Mouse (Mus musculus): Measurements from ENCODE around the gene Rhbdf2.

Rhbdf2 gene

DNA sequence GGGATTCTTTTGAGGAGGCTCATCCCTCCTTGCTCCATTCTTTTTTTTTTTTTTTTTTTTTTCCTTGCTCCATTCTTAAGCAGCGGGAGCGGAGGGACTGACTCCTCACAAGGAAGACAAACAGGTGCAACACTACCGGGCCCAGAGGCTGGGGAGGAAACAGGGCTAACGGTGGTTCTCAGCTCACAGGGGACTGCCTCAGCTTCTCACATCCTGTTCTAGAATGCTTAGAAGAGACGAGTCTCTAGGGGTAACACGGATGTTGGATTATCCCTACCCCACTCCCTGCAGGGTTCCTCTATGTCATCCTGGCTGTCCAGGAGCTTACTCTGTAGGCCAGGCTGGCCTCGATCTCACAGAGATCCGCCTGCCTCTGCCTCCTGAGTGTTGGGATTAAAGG, 37.2 kb downstream of the Rhbdf2 start:
- in situ Hi-C loops (cut with MboI, MseI) = no loop called here

DNA sequence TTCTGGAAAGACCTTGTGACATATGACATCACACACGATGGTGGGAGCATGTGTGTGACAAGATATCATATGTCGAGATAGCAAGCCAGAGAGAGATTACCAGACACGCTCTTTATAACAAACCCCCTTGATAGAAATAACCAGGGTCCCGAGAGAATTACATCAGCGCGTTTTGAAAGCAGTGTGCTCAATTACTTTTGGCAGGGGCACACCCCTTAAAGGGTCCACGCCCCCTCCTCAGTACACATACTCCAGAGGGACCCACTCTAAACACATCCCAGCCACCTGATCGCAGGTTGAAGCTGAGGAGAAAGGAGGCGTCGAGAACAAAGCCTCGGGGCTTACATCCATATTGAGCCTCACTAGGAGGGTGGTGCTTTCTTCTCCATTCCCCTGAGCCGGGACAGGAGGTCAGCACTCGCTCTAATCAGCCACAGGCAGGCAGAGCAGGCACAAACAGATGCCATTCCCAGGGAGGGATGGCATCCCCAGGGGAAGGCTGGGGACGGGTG, 37.7 kb downstream of the Rhbdf2 start:
- in situ Hi-C loops (cut with MboI, MseI) = no loop called here

DNA sequence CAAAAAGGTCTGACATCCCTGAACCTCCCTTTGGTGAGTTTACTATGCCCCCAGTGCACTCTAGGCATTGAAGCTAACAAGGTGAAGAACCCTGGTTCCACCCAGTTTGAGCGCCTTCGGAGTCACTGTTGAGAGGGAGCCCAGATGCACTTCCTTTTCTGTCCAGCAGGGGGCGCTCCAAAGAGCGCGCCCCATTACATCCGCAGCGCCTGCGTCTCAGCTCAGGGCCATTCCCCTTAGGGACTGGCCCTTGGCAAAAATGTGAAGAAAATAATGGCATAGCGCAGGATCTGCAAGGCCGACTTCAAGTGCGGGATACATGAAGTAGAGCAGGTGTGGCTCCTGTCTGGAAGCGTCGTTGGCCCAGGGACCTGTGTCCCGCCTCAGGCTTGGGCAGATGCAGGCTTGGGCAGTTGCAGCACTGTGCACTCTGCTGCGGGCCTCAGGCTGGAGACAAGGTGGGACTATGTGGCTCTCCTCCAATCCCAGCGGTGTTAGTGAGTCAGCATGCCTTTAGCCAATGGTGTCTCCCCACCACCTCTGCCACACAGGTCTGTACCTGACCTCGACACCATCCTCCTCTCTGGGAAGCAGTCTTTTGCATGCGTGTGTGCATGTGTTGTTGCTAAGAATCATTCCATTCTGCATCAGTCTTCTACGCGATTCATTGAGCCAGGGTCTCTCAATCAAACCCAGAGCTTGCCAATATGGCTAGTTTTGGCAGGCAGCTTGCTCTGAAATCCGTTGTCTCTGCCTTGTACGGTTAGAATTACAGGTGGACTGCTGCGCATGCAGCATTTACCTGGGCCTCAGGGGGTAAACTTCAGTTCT, 39.8 kb downstream of the Rhbdf2 start:
- in situ Hi-C loops (cut with MboI, MseI) = no loop called here

DNA sequence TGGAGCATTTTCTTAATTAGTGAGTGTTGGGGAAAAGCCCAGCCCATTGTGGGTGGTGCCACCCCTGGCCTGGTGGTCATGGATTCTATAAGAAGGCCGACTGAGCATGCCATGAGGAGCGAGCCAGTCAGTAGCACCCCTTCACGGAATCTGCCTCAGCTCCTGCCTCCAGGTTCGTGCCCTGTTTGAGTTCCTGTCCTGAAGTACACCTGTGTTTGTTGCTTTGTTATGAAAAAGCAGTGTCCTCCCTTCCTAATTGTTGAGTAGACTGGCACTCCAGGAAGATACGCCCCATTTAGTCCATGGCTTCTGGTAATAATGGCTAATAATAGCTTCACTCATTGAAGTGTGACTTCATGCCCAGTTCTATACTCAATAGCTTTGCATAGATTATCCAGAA, 40.5 kb downstream of the Rhbdf2 start, which contains the start of gene Aanat:
Aanat (plus strand) TSS at position 123 of the 400 bp plus-strand sequence.
- in situ Hi-C loops (cut with MboI, MseI) = no loop called here

DNA sequence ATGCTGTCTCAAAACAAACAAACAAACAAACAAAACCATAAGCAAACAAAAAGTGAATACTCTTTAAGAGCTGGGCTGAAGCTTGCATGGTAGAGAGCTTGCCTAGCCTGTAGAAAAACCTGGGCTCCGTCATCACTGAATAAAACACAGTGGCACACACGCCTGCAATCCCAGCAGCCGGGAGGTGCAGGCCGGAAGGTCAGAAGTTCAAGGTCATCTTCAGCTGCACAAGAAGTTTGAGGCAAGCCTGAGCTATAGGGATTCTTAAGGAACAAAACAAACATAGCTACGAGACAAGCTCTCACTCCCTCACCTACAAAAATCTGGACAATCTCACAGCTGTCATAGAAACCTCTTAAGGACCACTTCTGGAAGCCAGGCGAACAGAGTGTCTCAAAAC, 41.1 kb downstream of the Rhbdf2 start:
- in situ Hi-C loops (cut with MboI, MseI) = no loop called here

DNA sequence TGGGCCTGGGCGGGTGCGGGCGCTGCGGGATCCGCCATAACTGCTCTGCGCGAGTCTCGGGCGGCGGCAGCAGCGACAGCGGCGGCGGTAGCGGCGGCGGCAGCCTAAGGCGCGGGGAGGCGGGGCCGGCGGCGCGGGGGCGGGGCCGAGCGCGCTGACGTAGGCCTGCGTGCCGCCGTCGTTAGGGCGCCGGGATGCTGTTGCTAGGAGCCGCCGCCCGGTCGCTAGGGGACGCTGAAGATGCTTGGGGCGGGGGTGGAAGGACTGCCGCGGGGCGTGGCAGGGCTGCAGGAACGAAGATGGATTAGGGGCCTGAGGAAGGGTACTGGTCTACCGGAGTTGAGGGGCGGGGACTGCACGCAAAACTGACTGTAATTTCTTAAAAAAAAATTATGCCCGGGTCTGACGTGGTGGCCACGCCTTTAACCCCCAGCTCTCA, 45.4 kb downstream of the Rhbdf2 start, which contains the start of gene Ube2o:
Ube2o (minus strand) TSS at position 72 of the 439 bp plus-strand sequence.
- in situ Hi-C loops (cut with MboI, MseI) = no loop called here

DNA sequence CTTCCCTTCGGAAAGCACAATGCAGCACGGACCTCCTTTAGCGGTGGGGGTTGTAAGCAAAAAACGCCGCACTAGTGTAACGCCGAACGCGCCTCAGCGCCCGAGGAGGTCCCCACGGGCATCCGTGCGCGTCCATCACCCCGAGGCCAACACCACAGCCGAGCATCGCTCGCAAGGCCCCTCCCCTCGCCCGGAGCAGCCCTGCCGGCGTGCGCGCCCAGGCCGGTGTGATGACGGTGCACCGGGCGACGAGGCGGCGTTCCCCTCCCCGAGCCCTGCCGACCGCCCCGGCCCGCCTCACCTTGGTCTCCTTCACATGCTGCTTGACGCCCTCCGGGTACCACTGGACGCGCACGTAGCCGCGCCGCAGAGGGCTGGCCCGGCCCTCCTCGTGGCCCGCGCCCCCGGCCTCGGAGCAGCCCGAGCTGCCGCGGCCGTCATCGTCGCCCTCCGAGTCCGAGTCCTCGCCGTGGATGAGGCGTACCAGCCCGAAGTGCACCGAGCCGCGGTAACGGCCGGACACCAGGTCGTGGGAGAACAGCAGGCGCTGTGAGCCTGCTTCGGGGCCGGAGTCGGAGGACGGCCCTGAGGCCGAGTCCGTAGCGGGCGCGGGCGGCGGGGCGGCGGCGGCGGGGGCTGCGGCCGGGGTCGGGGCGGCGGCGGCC, 46.0 kb downstream of the Rhbdf2 start:
- in situ Hi-C loops (cut with MboI, MseI) = no loop called here

DNA sequence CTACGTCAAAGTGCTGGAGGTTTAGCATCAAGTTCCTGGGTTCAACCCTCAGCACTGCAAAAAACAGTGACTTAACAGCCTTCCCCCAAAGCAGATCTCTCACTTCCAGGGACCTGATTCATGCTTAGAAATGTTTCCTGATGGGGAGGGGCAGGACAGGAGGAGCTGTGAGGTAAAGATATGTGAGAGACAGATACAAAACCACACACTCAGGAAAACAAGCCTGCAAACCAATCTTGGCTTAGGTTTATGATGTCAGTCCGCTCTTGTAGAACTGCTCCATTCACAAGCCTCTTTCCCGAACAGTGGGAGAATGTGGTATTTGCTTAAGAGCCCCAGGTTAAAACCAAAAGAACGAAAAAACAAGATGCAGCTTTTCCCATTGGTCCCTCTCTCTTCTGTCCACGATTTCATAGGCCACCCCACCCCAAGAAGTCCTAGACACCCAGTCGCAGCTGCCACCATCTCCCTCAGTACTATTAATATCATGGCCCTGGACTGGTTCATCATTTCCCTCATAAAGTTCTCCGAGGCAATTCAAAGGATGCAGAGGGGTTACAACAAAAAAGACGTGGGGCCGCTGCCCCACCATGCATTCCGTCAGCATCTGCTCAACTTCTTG, 46.7 kb downstream of the Rhbdf2 start:
- in situ Hi-C loops (cut with MboI, MseI) = no loop called here

DNA sequence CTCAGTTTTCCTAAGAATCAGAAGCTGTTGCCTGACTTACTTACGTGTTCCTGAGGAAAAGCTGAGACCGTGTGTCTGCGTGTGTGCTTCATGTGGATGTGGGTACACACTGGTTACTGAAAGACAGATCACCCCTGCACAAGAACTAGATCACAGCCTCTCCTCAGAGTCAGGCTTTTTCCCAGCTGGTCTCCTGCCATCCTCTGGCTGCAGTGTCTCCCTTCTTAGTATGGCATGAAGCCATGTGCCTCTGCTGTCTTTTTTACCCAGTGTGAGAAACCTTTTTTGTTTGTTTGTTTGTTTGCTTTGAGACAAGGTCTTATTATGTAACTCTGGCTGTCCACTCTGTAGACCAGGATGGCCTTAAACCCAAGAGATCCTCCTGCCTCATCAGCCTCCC, 47.5 kb downstream of the Rhbdf2 start:
- in situ Hi-C loops (cut with MboI, MseI) = no loop called here

DNA sequence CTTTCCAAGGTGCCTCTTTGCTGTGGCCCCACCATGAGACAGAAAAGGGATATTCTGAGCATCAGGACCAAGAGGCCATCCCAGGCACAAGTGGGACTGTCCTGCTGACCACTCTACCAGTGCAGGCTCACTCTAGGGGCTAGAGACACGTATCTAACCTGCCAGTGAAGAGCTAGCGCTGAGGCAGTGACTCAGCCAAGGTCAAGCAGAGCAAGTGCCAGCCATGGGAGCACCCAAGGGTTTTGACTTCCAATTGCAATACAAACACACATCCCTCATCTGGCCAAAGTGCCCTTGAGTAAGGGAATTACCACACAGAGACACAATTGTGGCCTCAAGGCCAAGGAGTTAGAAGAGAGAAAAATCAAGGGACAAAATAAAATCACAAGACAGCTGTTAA, 51.4 kb downstream of the Rhbdf2 start:
- in situ Hi-C loops (cut with MboI, MseI) = no loop called here

DNA sequence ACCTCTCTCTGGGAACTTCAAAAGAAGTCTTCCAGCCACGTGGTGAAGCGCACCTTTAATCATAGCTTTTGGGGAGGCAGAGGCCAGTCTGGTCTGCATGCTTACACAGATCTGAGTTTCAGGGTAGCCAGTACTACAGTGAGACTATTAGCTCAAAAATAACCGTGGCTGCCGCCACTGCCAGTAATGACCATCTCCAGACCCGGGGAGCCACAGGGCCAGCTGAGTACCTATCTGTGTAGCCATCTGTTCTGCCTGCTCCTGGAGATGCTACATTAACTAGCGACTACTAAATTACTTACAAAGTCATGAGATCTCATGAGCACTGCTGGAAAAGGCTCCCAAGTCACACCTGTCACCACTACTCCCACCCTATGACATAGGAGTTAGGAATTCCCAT, 51.8 kb downstream of the Rhbdf2 start:
- in situ Hi-C loops (cut with MboI, MseI) = no loop called here

DNA sequence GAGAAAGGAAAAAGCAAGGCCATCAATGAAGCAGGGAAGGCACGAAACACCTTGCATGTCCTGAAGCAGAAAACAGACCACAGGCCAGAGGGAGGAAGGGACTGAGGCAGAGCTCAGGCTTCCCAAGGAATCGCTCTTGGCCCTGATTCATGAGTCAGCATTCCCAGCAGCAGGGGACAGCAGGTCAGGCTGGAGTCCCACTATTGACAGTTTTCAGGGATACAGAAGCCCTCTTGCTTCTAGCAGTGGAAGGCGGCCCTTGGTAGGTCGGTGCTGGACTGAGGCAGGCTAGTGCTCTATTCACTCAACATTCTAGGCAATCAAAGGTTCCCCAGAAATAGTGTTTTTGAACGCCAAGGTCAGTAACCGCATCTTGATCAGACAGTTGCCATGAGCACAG, 52.3 kb downstream of the Rhbdf2 start:
- in situ Hi-C loops (cut with MboI, MseI) = no loop called here

DNA sequence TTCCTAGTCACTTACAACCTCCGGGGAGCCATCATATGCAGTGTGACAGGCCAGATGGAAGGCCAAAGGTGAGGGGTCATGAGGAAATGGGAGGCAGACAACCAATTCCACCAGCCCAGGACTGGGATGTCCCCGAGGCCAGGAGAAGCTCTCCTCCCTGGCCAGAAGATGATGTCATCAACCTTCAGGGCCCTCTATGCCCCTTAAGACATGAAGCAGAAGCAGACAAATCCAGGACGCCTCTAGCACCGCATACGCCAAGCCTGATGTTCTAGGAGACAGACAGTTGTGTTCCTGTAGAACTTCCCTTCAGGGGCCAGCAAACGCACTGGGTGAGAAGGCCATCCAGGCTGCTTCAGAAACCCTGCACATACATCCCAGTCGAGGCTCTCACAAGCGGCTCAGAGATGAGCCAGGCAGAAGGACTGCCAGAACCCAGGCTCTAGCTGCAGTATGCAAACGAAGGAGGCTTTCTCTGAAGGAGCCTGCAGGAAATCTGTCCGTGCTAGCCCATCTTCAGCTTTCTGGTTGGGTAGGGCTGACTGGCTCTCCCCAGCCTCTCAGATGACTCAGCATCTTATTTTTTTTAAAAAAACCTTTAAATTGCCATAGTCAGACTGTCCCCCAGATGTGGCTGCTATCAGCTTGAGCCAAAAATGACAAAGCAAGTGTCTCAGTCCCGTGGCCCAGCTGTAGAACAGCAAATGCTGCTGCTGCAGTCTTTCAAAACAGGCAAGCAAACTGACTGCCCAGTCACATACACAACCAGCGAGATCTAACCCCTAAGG, 53.9 kb downstream of the Rhbdf2 start:
- in situ Hi-C loops (cut with MboI, MseI) = no loop called here

DNA sequence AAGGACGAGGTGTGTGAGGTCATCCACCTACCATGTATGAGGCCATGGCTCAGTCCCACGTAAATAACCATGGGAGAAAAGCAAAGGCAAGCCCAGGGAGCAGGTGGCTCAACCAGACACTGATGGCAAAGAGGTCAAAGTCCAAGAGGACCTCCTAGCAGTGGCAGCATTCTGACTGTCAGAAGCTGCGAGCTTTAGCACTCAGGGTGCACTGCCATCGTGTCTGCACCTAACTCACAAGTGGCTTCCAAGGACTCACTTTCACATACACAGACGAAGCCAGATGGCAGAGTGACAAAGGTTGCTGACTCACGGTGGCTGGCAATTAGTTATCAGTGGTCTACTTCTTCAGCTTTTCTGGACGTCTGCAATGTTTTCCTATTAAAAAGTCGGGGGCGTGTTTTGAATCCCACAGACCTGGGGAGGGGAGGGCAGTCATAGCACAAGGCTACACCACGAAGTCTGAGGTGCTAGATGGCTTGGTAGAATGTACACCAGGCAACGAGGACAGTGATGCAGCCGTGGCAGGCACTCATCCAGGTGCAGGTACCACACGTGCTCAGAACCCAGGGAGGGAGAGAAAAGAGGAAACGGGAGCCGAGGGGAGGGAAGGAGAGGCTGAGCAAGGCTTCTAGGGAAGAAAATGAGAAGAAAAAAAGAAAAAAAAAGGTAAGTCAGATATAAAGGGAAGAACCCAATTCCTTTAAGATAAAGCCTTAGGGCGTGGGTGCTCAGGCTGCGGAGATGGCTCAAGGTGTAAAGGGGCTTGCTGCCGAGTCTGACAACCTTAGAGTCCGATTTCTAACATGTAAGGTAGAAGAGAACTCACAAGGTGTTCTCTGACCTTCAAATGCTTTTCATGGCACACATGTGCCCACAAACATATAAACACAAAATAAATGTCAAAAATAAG, 54.8 kb downstream of the Rhbdf2 start:
- in situ Hi-C loops (cut with MboI, MseI) = no loop called here

DNA sequence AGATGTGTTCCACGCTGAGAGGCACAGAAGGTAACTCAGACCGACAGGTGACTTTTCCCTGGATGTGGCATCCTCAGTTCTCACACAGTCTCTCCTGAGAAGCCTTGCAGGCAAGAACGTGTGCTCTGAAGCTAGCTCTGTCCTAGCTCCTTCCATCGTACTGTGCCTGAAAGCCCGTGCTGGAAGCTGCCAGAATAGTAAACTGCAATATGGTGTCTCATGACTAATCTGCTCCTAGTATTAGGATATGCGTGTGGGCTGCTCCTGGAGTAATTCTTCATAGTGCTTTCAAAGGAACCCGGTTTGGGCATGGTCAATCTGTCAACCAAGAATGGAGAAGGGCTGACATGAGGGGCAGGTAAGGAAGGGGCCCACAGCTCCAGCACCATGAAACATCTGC, 56.0 kb downstream of the Rhbdf2 start:
- in situ Hi-C loops (cut with MboI, MseI) = no loop called here

DNA sequence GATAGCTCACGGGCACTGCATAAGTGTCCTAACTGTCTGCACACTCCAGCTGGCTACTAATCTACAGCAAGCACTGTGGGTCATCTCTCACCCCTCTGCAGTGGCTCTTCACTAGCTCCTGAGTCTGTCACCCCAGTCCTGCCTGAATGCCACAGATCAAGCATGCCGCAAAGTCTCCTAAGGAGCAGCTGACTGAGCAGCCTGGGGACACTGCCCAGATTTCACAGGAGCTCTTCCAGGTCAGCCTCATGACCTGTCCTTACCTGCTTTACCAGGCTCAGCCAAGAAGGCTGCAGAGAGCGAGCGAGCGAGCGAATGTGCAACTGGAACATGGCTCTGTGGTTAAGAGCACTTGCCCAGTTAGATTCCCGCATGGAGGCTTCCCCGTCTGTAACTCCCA, 59.3 kb downstream of the Rhbdf2 start:
- in situ Hi-C loops (cut with MboI, MseI) = no loop called here

DNA sequence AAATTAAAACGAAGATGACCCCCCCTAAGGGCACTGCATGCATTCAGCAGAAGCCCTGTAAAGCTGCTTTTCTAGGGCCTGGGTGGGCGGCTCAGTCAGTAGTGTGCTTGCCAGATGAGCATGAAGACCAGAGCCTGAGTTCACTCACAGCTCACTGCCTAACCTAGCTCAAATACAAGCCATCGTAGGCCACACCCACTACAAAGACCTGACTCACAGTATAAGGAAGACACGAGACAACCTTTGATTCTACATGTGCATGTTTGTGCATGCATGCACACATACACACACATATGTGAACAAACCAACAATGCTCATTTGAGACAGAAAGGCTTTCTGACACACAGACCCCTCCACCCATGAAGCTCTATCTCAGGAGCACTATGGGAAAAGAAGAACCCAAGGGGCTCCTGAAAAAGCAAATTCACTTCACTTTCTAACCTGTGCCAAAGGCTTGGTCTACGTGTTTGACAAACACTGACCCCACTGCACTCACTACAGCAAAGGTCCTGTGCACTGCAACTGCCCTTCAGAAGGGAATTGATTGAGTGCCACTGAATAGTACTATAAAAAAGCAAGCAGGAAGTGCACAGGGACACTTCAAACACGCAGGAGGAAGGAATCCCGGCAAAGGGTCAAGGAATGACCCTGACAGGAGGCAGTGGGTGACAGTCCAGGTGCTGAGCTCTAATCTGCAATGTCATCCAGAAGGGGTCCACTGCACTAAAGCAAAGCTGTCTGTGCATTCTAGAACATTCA, 61.4 kb downstream of the Rhbdf2 start:
- in situ Hi-C loops (cut with MboI, MseI) = no loop called here

DNA sequence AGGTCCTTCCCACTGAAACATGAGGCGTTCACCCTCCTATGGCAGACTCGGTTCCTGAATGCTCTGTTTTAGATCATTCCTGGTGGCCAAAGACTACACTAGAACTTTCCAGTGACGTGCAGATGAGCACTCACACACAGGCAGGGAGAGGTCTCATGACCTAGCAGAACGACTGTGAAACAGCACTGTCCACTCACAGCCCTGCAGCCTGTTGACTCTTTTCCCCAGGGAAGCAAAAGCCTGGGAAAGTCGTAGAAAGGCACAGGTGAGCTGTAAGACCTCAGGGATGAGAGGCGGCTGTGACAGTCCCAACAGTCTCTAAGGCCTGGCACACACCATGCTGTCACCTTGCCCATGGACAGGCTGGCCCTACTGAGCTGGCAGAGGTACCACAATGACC, 70.5 kb downstream of the Rhbdf2 start:
- in situ Hi-C loops (cut with MboI, MseI) = no loop called here

DNA sequence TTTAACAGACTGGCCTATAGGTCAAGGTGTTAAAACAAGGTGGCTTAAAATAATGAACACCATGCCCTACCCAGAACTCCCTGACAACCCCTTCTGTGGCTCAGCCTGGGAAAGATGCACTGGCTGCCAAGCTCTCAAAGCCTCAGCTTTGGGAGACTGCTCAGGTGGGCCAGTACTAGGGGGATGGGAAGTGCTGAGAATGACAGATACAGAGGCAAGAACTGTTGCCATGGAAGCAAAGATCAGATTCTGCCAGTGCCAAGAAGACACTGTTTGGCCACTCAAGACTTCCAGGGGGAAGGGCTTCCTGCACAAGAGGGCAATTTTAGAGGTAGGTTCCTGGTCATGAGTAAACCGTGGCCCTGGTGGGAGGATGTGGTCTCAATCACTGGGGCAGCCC, 71.2 kb downstream of the Rhbdf2 start:
- in situ Hi-C loops (cut with MboI, MseI) = no loop called here

Data from regulatory T cell (primary cell).